Comparison of ENCODE assay signal across 8 mouse cellular contexts in the genomic region with DNA sequence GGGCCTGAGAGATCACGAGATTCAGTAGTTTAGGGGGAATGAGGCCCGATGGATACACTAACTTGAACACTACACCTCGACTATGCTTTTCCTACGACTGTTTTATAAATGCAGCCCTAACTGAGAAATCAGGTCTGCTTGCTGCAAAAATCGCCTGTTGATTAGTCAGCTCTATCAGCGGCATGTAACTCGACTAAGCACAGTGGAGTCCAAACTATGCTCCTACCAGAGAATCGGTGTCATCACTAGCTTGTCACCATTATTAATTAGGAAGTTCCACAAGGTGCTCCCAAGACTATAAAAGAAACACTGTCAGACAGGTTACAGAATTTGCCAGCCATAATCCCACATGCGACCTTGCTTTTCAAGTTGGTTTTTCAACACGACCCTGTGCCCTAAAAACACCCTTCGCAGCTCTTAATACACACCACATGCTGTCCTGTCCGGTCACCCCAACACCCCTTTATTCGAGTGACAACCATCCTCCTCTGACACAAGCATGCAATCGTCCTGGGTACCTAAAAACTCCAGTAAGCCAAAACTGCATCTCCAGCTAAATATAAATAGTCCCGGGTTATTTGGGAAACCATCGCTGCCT. TPM values are rescaled to one million over a fixed set of nuclear protein-coding genes. Genes with fewer than 3 reads are reported as not detected.
DNase-seq lines count a peak whose midpoint lies in the region; ATAC-seq and TF ChIP-seq lines count a peak whose summit lies in the region.

No protein-coding gene starts in this region.

- intact Hi-C loops in gastrocnemius, adult 2 months (cut with DNase I), result loop anchor here (1.0 to 5.0 kb wide), 2 partner anchors 60 to 87 kb away; no protein-coding TSS in a partner anchor

- H3K36me3 ChIP-seq in CH12.LX (replicated peaks in 1 of 2; ENCODE audit: control insufficient read depth in 1 of 2, insufficient read depth in 1 of 2, low read length in 1 of 2) (peaks cover 0 to 2% of the 10 kb centered on the region in 2 experiments), macrophage (ENCODE audit: inconsistent target) (no peaks in the 10 kb centered on the region)
- H3K36me3 ChIP-seq in forebrain, postnatal 0 days (ENCODE audit: insufficient read depth), result no peaks in the 10 kb centered on the region

- no peak for TF ChIP-seq CTCF in gastrocnemius, adult 2 months (IDR thresholded peaks at IDR 0.05)
- TF ChIP-seq CTCF in CH12.LX (conservative IDR thresholded peaks at IDR 0.05 in 1 of 2, IDR thresholded peaks at IDR 0.05 in 1 of 2; ENCODE audit: low read depth in 2 of 2, low read length in 2 of 2), result no peak
- TF ChIP-seq CTCF in forebrain, postnatal 0 days (IDR thresholded peaks at IDR 0.05; ENCODE audit: low read depth), result no peak

- TF ChIP-seq POLR2A in CH12.LX (IDR thresholded peaks at IDR 0.05; ENCODE audit: low read depth, low read length), result no peak

- TF ChIP-seq RAD21 in CH12.LX (IDR thresholded peaks at IDR 0.05; ENCODE audit: low read depth, low read length), result no peak

- in situ Hi-C loops in CH12.LX (cut with MboI; ENCODE audit: low pct_ligation_motif_present, low pct_unique_long_range_greater_than_20kb, low sequenced_read_pairs), result no loop called here

- H3K9me3 ChIP-seq in CH12.LX (replicated peaks; ENCODE audit: low read length), result no peaks in the 10 kb centered on the region
- H3K9me3 ChIP-seq in forebrain, postnatal 0 days (ENCODE audit: low read length), result no peaks in the 10 kb centered on the region

- peak overlapping the region; percentile 90 for H3K27ac ChIP-seq in gastrocnemius, adult 2 months
- H3K27ac ChIP-seq in CH12.LX (ENCODE audit: insufficient read depth, low read depth) (no peak overlapping the region), macrophage (0 out of 2 replicates have a peak overlapping the region, but pooled peaks have one; percentile 4)
- H3K27ac ChIP-seq in forebrain, postnatal 0 days (ENCODE audit: low read depth, low read length), result no peak overlapping the region

- no peak for ATAC-seq in forebrain, postnatal 0 days

- 27% methylated on average over 16 of the region's 16 CpGs for WGBS in forebrain, postnatal 0 days
- 11% methylated on average over 16 of the region's 16 CpGs for WGBS in macrophage (ENCODE audit: missing documents)

- TF ChIP-seq EP300 in CH12.LX (IDR thresholded peaks at IDR 0.05; ENCODE audit: low read length), result no peak

- H3K27me3 ChIP-seq in CH12.LX (replicated peaks), result no peaks in the 10 kb centered on the region
- H3K27me3 ChIP-seq in forebrain, postnatal 0 days (ENCODE audit: insufficient read depth, low read length), result no peaks in the 10 kb centered on the region

- DNase-seq in gastrocnemius, adult 2 months, result no peak
- DNase-seq in gastrocnemius, adult 8-10 months (ENCODE audit: low spot score in 2 of 2), result no peak
- no peak for DNase-seq in CH12.LX (ENCODE audit: extremely low read depth)
- DNase-seq in forebrain, postnatal 0 days, result no peak
- no peak for DNase-seq in frontal cortex, postnatal 25 days (ENCODE audit: low spot score in 2 of 2)
- no peak for DNase-seq in layer of hippocampus, adult 11-12 months (ENCODE audit: low spot score)
- DNase-seq in urinary bladder, postnatal 10 days (ENCODE audit: low spot score), result no peak

- peak overlapping the region; percentile 96 for H3K4me2 ChIP-seq in CH12.LX (ENCODE audit: insufficient read depth, low read depth, poor library complexity, severe bottlenecking)
- peak overlapping the region; percentile 76 for H3K4me2 ChIP-seq in forebrain, postnatal 0 days (ENCODE audit: low read depth)

- dilution Hi-C loops in CH12.LX (cut with MboI; ENCODE audit: extremely low pct_ligation_motif_present, extremely low pct_unique_long_range_greater_than_20kb, low sequenced_read_pairs), result no loop called here

- peak overlapping the region; percentile 89 for H3K4me3 ChIP-seq in gastrocnemius, adult 2 months
- H3K4me3 ChIP-seq in CH12.LX (replicated peaks in 1 of 3; ENCODE audit: low read depth in 2 of 3, low read length in 2 of 3, poor library complexity in 1 of 3), result peak overlapping the region; percentile 59 to 62 (median 61)
- H3K4me3 ChIP-seq in forebrain, postnatal 0 days (ENCODE audit: low read depth, low read length), result peak overlapping the region; percentile 80
- peak overlapping the region; percentile 62 for H3K4me3 ChIP-seq in macrophage (ENCODE audit: inconsistent target)

- no peaks in the 10 kb centered on the region for H3K79me2 ChIP-seq in CH12.LX (replicated peaks; ENCODE audit: control insufficient read depth, extremely low read depth, insufficient read depth, poor library complexity, severe bottlenecking)
- H3K79me2 ChIP-seq in macrophage (ENCODE audit: inconsistent target), result peaks cover 54% of the 10 kb centered on the region

- H3K9ac ChIP-seq in CH12.LX (ENCODE audit: insufficient read depth, low read depth), result peak overlapping the region; percentile 48
- H3K9ac ChIP-seq in forebrain, postnatal 0 days, result peak overlapping the region; percentile 75

- peaks cover 7 to 25% of the 10 kb centered on the region in 2 experiments for H3K4me1 ChIP-seq in CH12.LX (ENCODE audit: control insufficient read depth in 1 of 2, insufficient read depth in 2 of 2)
- no peaks in the 10 kb centered on the region for H3K4me1 ChIP-seq in forebrain, postnatal 0 days (ENCODE audit: insufficient read depth)

TF ChIP-seq in CH12.LX, 34 proteins besides CTCF, POLR2A, EP300 and RAD21:
- TF ChIP-seq BHLHE40 (IDR thresholded peaks at IDR 0.05; ENCODE audit: low read depth, low read length) (no peak), MAZ (IDR thresholded peaks at IDR 0.05; ENCODE audit: low read depth, low read length) (no peak), MAX (IDR thresholded peaks at IDR 0.05; ENCODE audit: low read length) (no peak), MAFK (IDR thresholded peaks at IDR 0.05; ENCODE audit: insufficient replicate concordance, low read length) (no peak), MEF2A (IDR thresholded peaks at IDR 0.05; ENCODE audit: borderline replicate concordance, low read depth, low read length) (no peak), IRF4 (IDR thresholded peaks at IDR 0.05; ENCODE audit: low read depth, low read length) (no peak), NELFE (IDR thresholded peaks at IDR 0.05; ENCODE audit: low read depth, low read length) (no peak), SMC3 (IDR thresholded peaks at IDR 0.05; ENCODE audit: low read depth, low read length) (no peak), POLR2AphosphoS2 (IDR thresholded peaks at IDR 0.05; ENCODE audit: low read depth, low read length) (no peak), KAT2A (IDR thresholded peaks at IDR 0.05; ENCODE audit: insufficient replicate concordance, low read length) (no peak), MYC (IDR thresholded peaks at IDR 0.05; ENCODE audit: low read depth, low read length) (no peak), ZNF384 (IDR thresholded peaks at IDR 0.05; ENCODE audit: low read depth, low read length) (no peak), USF2 (conservative IDR thresholded peaks at IDR 0.05; ENCODE audit: low read depth, low read length) (no peak), USF1 (IDR thresholded peaks at IDR 0.05; ENCODE audit: low read depth, low read length) (no peak), ETS1 (conservative IDR thresholded peaks at IDR 0.05; ENCODE audit: low read depth, low read length) (no peak), UBTF (IDR thresholded peaks at IDR 0.05; ENCODE audit: low read depth, low read length) (no peak), TBP (conservative IDR thresholded peaks at IDR 0.05; ENCODE audit: low read depth, low read length) (no peak), ELF1 (IDR thresholded peaks at IDR 0.05; ENCODE audit: low read depth, low read length) (no peak), MXI1 (IDR thresholded peaks at IDR 0.05; ENCODE audit: low read depth, low read length) (no peak), CHD2 (IDR thresholded peaks at IDR 0.05; ENCODE audit: low read length) (no peak)

RNA-seq across cellular contexts. Expression of a gene that starts 0.7 kb away (rescaled TPM):
- total RNA-seq in gastrocnemius, adult 2 months (2021), result 10 to 100 TPM in 1 of 2 experiments, 1 to 10 TPM in 1; 9.4 to 11.3 TPM
- 10 to 100 TPM; 10.9 to 13.2 (median 12.2) TPM for total RNA-seq in gastrocnemius, adult 8-10 months (2022)
- 2.3 and 2.6 TPM in 2 replicates for total RNA-seq in CH12.LX (2012; rRNA removed)
- 1.8 and 1.9 TPM in 2 replicates for total RNA-seq in CH12.LX (2014; rRNA removed)
- polyA plus RNA-seq in CH12.LX (2012; ENCODE audit: insufficient read length, low read depth), result 4.7 and 5.4 TPM in 2 replicates
- 8.2 and 12.7 TPM in 2 replicates for total RNA-seq in forebrain, postnatal 0 days (2014; rRNA removed)
- polyA plus RNA-seq in forebrain, postnatal 0 days (2015; fragmentation: Nextera tagmentation; extraction: Ambion mirVana), result 3.3 and 5.2 TPM in 2 replicates
- 10 to 100 TPM; 11.2 to 85.0 (median 41.0) TPM for total RNA-seq in macrophage (2018; cell fraction: chromatin; rRNA removed)
- 10 to 100 TPM in 12 of 26 experiments, 1 to 10 TPM in 14; 2.1 to 18.6 (median 9.3) TPM for total RNA-seq in macrophage (2018; cell fraction: cytosol; rRNA removed)
- total RNA-seq in macrophage (2018; cell fraction: nucleus; rRNA removed), result 10 to 100 TPM in 20 of 26 experiments, 1 to 10 TPM in 6; 5.9 to 56.9 (median 19.8) TPM
- polyA plus RNA-seq in macrophage (2018), result 10.0 to 13.6 TPM (median 12.2 TPM) in 3 replicates

RNA-seq across cellular contexts. Expression of a gene that starts 47.1 kb away (rescaled TPM):
- not detected for total RNA-seq in gastrocnemius, adult 2 months (2021)
- total RNA-seq in gastrocnemius, adult 8-10 months (2022), result under 1 TPM in 3 of 4 experiments, not detected in 1; 0.16 to 0.31 (median 0.17) TPM
- total RNA-seq in CH12.LX (2012; rRNA removed), result 0.13 and 0.17 TPM in 2 replicates
- 0.34 and 0.45 TPM in 2 replicates for total RNA-seq in CH12.LX (2014; rRNA removed)
- polyA plus RNA-seq in CH12.LX (2012; ENCODE audit: insufficient read length, low read depth), result 0.83 and 1.0 TPM in 2 replicates
- 0.46 and 0.57 TPM in 2 replicates for total RNA-seq in forebrain, postnatal 0 days (2014; rRNA removed)
- 0.36 and 0.74 TPM in 2 replicates for polyA plus RNA-seq in forebrain, postnatal 0 days (2015; fragmentation: Nextera tagmentation; extraction: Ambion mirVana)
- under 1 TPM in 2 of 26 experiments, not detected in 24; 0.33 to 0.38 TPM for total RNA-seq in macrophage (2018; cell fraction: chromatin; rRNA removed)
- under 1 TPM in 18 of 26 experiments, not detected in 8; 0.05 to 0.31 (median 0.15) TPM for total RNA-seq in macrophage (2018; cell fraction: cytosol; rRNA removed)
- under 1 TPM in 2 of 26 experiments, not detected in 24; 0.21 to 0.28 TPM for total RNA-seq in macrophage (2018; cell fraction: nucleus; rRNA removed)
- 0.11 TPM in 1 of 3 replicates, not detected in the others for polyA plus RNA-seq in macrophage (2018)

Comparison
In these comparisons a context has a peak if more than half of its experiments do, and no peak if none do; other contexts are left out.
1. H3K27ac ChIP-seq: peak in gastrocnemius, adult 2 months (single experiment) and macrophage (single experiment); none in CH12.LX (single experiment) and forebrain, postnatal 0 days (single experiment).
2. Peak in every context shown above with its lines, with median percentiles within 50 percentile points of each other: H3K4me3 ChIP-seq.